Mouse (Mus musculus) embryonic fibroblast, embryonic 13.5 days (primary cell): Measurements from ENCODE around the gene Fermt3. TPM values are rescaled to one million over a fixed set of nuclear protein-coding genes. Genes with fewer than 3 reads are reported as not detected.

Source experiments
- H3K27ac ChIP-seq: 2 replicates; pipeline ENCODE4 v1.5.1; 2012; ENCODE audit warnings: low read length, control low read depth, inconsistent platforms; ENCODE audit not compliant: insufficient read depth
- H3K4me1 ChIP-seq: 2 replicates; pipeline ENCODE4 v1.6.1; 2011; ENCODE audit warnings: low read length; ENCODE audit not compliant: control insufficient read depth, insufficient read depth
- H3K4me3 ChIP-seq: 2 replicates; pipeline ENCODE4 v1.5.1; 2011; ENCODE audit warnings: mild to moderate bottlenecking, control low read depth, low read length; ENCODE audit not compliant: insufficient read depth
- CTCF ChIP-seq: IDR thresholded peaks from 2 replicates; pipeline ENCODE4 v1.5.1; 2011; ENCODE audit warnings: mild to moderate bottlenecking, control low read depth, low read length, moderate library complexity, borderline replicate concordance; ENCODE audit not compliant: insufficient read depth
- POLR2A ChIP-seq: IDR thresholded peaks from 2 replicates; pipeline ENCODE4 v1.6.1; 2011; ENCODE audit warnings: low read depth, mild to moderate bottlenecking, control low read depth, low read length, moderate library complexity
- polyA plus RNA-seq: library from polyadenylated mRNA; stranded (reverse); fragments of >200 nt; gene quantifications from 2 replicates; pipeline ENCODE4 v1.2.4, GENCODE M21; 2011; ENCODE audit warnings: low read depth; ENCODE audit not compliant: missing spikeins, insufficient read length

Fermt3 gene
- polyA plus RNA-seq, 1 experiment, result 1.3 TPM

GRCm38 (mm10) chr19:6981465-6981864 lies 37.8 kb downstream of the Fermt3 start:
- no peak overlapping the region for H3K4me3 ChIP-seq
- H3K4me1 ChIP-seq, result peaks cover 13% of the 10 kb centered on the region
- TF ChIP-seq POLR2A, result no peak
- no peak for TF ChIP-seq CTCF
- H3K27ac ChIP-seq, result peak overlapping the region; percentile 64; the same call in 1 of the 2 replicates

DNA sequence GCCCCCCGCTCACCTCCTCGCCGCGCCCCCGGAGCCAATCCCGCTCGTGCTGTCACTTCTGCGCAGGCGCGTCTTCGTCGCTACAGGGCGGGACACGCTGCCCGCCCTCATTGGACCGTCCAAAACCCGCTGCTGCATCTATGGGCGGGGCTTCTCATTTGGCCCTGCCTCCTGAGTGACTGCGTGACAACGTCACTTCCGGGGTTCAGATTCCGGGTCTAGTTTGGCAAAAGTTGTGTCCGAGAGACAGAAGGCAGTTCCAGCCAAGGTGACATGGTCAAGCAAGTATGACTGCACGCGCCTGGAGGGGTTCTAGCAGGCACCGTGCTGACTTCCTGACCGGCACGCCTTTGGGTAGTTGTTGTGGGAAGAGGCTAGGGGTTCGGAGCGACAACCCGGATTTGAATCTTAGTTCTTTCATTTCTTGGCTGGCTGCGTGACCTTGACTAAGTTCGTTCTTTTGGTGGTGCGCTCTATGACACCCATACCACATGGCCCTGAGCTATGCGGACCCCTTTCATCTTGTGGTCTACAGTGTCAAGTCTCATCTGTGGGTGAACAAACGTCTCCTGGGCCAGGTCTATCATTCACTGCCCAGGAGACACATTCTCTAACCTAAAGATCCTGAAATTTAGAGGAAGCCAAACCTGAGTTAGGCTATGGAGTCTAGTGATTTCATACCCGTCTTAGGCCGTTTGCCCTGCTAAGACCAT lies 38.7 kb downstream of the Fermt3 start, which contains the start of gene Fkbp2:
TSS of gene Fkbp2 (minus strand) at position 121 of the 713 bp plus-strand sequence.
- TF ChIP-seq CTCF (no peak), POLR2A (peak; percentile 99)
- Histone ChIP-seq H3K27ac (peak within 1 kb of the TSS; percentile 64), H3K4me1 (peaks cover 9% of the 10 kb centered on the region), H3K4me3 (peak within 1 kb of the TSS; percentile 61)

DNA sequence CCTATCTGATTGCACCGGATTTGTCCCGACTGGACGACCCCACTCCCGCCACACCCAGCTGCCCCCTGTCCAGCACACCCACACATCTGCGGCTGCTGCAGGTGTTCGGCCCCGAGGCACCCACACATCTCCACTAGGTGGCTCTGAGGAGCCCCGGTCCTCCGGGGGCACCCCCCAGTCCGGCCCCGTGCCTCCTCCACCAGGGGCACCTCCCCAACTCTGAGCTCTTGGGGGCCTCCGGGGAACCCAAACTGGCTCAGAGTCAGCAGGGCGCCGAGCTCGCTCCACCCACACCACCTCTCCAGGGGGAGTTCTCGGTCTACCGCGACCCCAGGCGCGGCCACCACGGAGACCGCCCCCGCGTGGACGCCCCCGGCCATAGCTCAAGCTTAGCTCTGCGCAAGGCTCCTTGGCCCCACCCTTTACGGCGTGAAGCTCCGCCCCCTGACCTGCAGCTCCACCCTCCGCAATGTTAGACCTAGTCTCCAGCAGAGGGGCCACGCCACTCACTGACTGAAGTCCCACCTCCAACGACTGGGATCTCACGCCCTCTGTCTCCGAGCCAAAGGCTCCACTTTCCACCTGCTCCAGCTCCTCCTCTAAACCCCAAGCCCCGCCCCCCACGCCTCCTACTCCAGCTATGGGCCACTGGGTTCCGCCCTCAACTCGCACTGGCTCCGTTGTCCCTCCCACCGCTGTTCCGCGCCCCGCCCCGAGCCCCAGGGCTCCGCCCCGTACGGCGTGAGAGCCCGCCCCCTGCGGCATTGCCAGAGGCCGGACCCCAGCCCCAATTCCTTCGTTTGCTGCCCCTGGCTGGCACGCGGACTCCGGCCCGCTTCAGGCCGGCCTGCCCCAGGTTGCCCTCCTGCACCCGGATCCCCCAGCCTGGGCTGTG lies 39.5 kb downstream of the Fermt3 start:
- Histone ChIP-seq H3K4me1 (peaks cover 9% of the 10 kb centered on the region), H3K4me3 (peak overlapping the region; percentile 48), H3K27ac (peak overlapping the region; percentile 23)
- TF ChIP-seq POLR2A (peak; percentile 33; the same call in 1 of the 2 replicates), CTCF (peak; percentile 49; the same call in 1 of the 2 replicates)

- peak overlapping the region; percentile 21 for H3K27ac ChIP-seq
- TF ChIP-seq POLR2A, result peak; percentile 22; the same call in 1 of the 2 replicates
- TF ChIP-seq CTCF, result no peak
- H3K4me1 ChIP-seq, result peaks cover 9% of the 10 kb centered on the region
- H3K4me3 ChIP-seq, result peak overlapping the region; percentile 44
Measured at GRCm38 (mm10) chr19:6979001-6979479, 40.2 kb downstream of the Fermt3 start.

- Histone ChIP-seq H3K4me3 (peak overlapping the region; percentile 44), H3K27ac (0 out of 2 replicates have a peak overlapping the region, but pooled peaks have one; percentile 10), H3K4me1 (peaks cover 9% of the 10 kb centered on the region)
- TF ChIP-seq POLR2A, result no peak
Measured at GRCm38 (mm10) chr19:6978639-6978974, 40.7 kb downstream of the Fermt3 start.

- no peak overlapping the region for H3K4me3 ChIP-seq
- H3K27ac ChIP-seq, result no peak overlapping the region
- H3K4me1 ChIP-seq, result peaks cover 9% of the 10 kb centered on the region
- TF ChIP-seq POLR2A, result no peak
- TF ChIP-seq CTCF, result no peak
Measured at GRCm38 (mm10) chr19:6977759-6978638, 41.3 kb downstream of the Fermt3 start.

DNA sequence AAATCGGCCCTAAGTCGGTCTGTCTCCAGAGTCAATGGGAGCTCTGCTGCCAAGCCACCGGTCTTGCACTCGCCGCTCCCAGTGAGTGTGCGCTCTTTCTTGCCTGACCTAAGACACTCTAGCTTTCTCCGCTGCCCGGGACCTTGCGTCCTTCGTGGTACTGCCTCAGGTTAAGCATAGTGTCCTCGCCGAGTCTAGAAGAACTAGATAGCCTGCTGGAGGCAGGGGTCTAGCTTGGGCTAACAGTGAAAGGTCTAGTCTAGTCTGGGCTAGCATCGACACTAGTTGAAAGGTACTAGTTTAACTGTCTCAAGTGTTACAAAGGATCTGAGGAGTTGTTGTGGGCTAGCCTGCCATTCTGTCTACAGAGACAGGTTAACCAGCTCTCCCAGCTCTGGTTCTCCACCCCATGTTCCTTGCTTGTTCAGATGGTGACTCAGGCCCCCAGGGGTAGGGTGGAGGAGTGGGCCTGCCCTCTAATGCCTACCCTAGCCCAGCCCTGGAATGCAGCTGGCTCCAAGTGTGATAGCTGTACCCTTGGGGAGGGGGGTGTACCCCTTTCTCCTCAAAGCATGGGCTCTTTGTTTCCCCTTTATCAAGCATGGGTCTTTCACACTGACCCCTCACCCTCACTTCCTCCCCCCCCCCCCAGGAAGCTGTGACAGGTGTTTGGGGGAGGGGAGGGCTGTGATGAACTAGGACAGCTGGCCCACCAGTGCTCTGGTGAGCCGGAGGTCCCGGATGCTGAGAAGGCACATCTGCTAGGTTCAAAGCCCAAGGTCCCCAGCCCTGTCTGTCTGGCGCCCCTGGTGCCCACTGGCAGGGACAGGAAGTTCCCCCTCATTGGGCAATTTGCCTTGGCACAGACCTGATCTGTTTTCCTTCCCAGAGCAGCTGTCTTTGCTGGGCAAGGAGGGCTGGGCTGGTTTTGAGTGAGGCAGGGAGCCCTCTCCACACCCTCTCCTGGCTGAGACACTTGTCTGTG lies 43.4 kb downstream of the Fermt3 start, which contains the start of gene Plcb3:
TSS of gene Plcb3 (minus strand) at position 934 of the 985 bp plus-strand sequence.
- peak within 1 kb of the TSS; percentile 98 for H3K4me3 ChIP-seq
- TF ChIP-seq POLR2A (peak; percentile 41; the same call in 1 of the 2 replicates), CTCF (no peak)
- H3K27ac ChIP-seq, result peak within 1 kb of the TSS; percentile 84
- H3K4me1 ChIP-seq, result peaks cover 15% of the 10 kb centered on the region
